Mouse (Mus musculus): ENCODE measurements around the gene Taf1a. TPM values are rescaled to one million over a fixed set of nuclear protein-coding genes. Genes with fewer than 3 reads are reported as not detected.

The Taf1a gene
- polyA plus RNA-seq, 1 experiment from 2014 or later: 12.1 TPM

GRCm38 (mm10) chr1:183403396-183403795, 14.6 kb downstream of the Taf1a start:
- H3K36me3 ChIP-seq (ENCODE audit: insufficient read depth, low read length): peaks cover 36% of the 10 kb centered on the region
- H3K4me1 ChIP-seq (replicated peaks; ENCODE audit: insufficient read depth, low read length): no peaks in the 10 kb centered on the region
- no peak for DNase-seq (ENCODE audit: low spot score)
- no peak for TF ChIP-seq CTCF (IDR thresholded peaks at IDR 0.05; ENCODE audit: low read depth)
- H3K9me3 ChIP-seq (replicated peaks; ENCODE audit: low read length): no peaks in the 10 kb centered on the region
- H3K4me2 ChIP-seq (ENCODE audit: low read length): no peak overlapping the region
- ATAC-seq (replicated peaks; ENCODE audit: low FRiP score, low read depth): no peak
- H3K4me3 ChIP-seq (replicated peaks; ENCODE audit: low read depth, low read length): no peak overlapping the region
- no peak overlapping the region for H3K9ac ChIP-seq (ENCODE audit: low read depth, low read length)
- H3K27me3 ChIP-seq (ENCODE audit: insufficient read depth, low read length): no peaks in the 10 kb centered on the region
- WGBS: 90% methylated on average over 3 of the region's 3 CpGs
- H3K27ac ChIP-seq: no peak overlapping the region

GRCm38 (mm10) chr1:183414081-183414727, 25.4 kb downstream of the Taf1a start:
- WGBS: 74% methylated on average over 15 of the region's 15 CpGs
- H3K4me3 ChIP-seq (replicated peaks; ENCODE audit: low read depth, low read length): no peak overlapping the region
- H3K9me3 ChIP-seq (replicated peaks; ENCODE audit: low read length): no peaks in the 10 kb centered on the region
- DNase-seq (ENCODE audit: low spot score): no peak
- peaks cover 21% of the 10 kb centered on the region; the same call in 1 of the 2 replicates for H3K36me3 ChIP-seq (ENCODE audit: insufficient read depth, low read length)
- TF ChIP-seq CTCF (IDR thresholded peaks at IDR 0.05; ENCODE audit: low read depth): no peak
- no peak for ATAC-seq (replicated peaks; ENCODE audit: low FRiP score, low read depth)
- no peaks in the 10 kb centered on the region for H3K27me3 ChIP-seq (ENCODE audit: insufficient read depth, low read length)
- no peaks in the 10 kb centered on the region for H3K4me1 ChIP-seq (replicated peaks; ENCODE audit: insufficient read depth, low read length)
- H3K27ac ChIP-seq: no peak overlapping the region
- H3K9ac ChIP-seq (ENCODE audit: low read depth, low read length): no peak overlapping the region
- no peak overlapping the region for H3K4me2 ChIP-seq (ENCODE audit: low read length)

GRCm38 (mm10) chr1:183417873-183418272, 29.1 kb downstream of the Taf1a start, which contains the start of gene Hhipl2:
Gene Hhipl2, plus strand, starts transcription at chr1:183418215.
- 0 out of 2 replicates have a peak within 1 kb of the TSS, but pooled peaks have one; percentile 24 for H3K4me2 ChIP-seq (ENCODE audit: low read length)
- H3K4me3 ChIP-seq (replicated peaks; ENCODE audit: low read depth, low read length): no peak within 1 kb of the TSS
- H3K36me3 ChIP-seq (ENCODE audit: insufficient read depth, low read length): no peaks in the 10 kb centered on the region
- no peaks in the 10 kb centered on the region for H3K4me1 ChIP-seq (replicated peaks; ENCODE audit: insufficient read depth, low read length)
- 27% methylated on average over 12 of the region's 12 CpGs for WGBS
- no peaks in the 10 kb centered on the region for H3K27me3 ChIP-seq (ENCODE audit: insufficient read depth, low read length)
- no peak within 1 kb of the TSS for H3K9ac ChIP-seq (ENCODE audit: low read depth, low read length)
- H3K27ac ChIP-seq: no peak within 1 kb of the TSS
- TF ChIP-seq CTCF (IDR thresholded peaks at IDR 0.05; ENCODE audit: low read depth): no peak
- H3K9me3 ChIP-seq (replicated peaks; ENCODE audit: low read length): no peaks in the 10 kb centered on the region
- no peak; the same call in 1 of the 2 replicates for ATAC-seq (replicated peaks; ENCODE audit: low FRiP score, low read depth)
- DNase-seq (ENCODE audit: low spot score): peak; percentile 31

- TF ChIP-seq CTCF (IDR thresholded peaks at IDR 0.05; ENCODE audit: low read depth): no peak
- ATAC-seq (replicated peaks; ENCODE audit: low FRiP score, low read depth) (no peak), DNase-seq (ENCODE audit: low spot score) (no peak)
- no peak overlapping the region for H3K9ac ChIP-seq (ENCODE audit: low read depth, low read length)
- 73% methylated on average over 7 of the region's 7 CpGs for WGBS
- no peaks in the 10 kb centered on the region for H3K9me3 ChIP-seq (replicated peaks; ENCODE audit: low read length)
- no peak overlapping the region for H3K4me3 ChIP-seq (replicated peaks; ENCODE audit: low read depth, low read length)
- no peak overlapping the region for H3K4me2 ChIP-seq (ENCODE audit: low read length)
- no peaks in the 10 kb centered on the region for H3K36me3 ChIP-seq (ENCODE audit: insufficient read depth, low read length)
- no peaks in the 10 kb centered on the region for H3K27me3 ChIP-seq (ENCODE audit: insufficient read depth, low read length)
- H3K27ac ChIP-seq: no peak overlapping the region
- H3K4me1 ChIP-seq (replicated peaks; ENCODE audit: insufficient read depth, low read length): no peaks in the 10 kb centered on the region
These were observed 31.0 kb downstream of the Taf1a start for GRCm38 (mm10) chr1:183419741-183420140.

- DNase-seq (ENCODE audit: low spot score): no peak
- WGBS: 87% methylated on average over 10 of the region's 10 CpGs
- Histone ChIP-seq H3K27ac (no peak overlapping the region), H3K27me3 (ENCODE audit: insufficient read depth, low read length) (no peaks in the 10 kb centered on the region), H3K4me3 (replicated peaks; ENCODE audit: low read depth, low read length) (no peak overlapping the region), H3K36me3 (ENCODE audit: insufficient read depth, low read length) (no peaks in the 10 kb centered on the region), H3K9ac (ENCODE audit: low read depth, low read length) (no peak overlapping the region), H3K4me2 (ENCODE audit: low read length) (no peak overlapping the region), H3K4me1 (replicated peaks; ENCODE audit: insufficient read depth, low read length) (no peaks in the 10 kb centered on the region), H3K9me3 (replicated peaks; ENCODE audit: low read length) (no peaks in the 10 kb centered on the region)
- TF ChIP-seq CTCF (IDR thresholded peaks at IDR 0.05; ENCODE audit: low read depth): no peak
- no peak for ATAC-seq (replicated peaks; ENCODE audit: low FRiP score, low read depth)
These were observed 31.5 kb downstream of the Taf1a start for GRCm38 (mm10) chr1:183420296-183420695.

- Histone ChIP-seq H3K27me3 (ENCODE audit: insufficient read depth, low read length) (no peaks in the 10 kb centered on the region), H3K4me1 (replicated peaks; ENCODE audit: insufficient read depth, low read length) (no peaks in the 10 kb centered on the region), H3K9ac (ENCODE audit: low read depth, low read length) (no peak overlapping the region), H3K27ac (no peak overlapping the region), H3K36me3 (ENCODE audit: insufficient read depth, low read length) (no peaks in the 10 kb centered on the region), H3K9me3 (replicated peaks; ENCODE audit: low read length) (no peaks in the 10 kb centered on the region), H3K4me2 (ENCODE audit: low read length) (no peak overlapping the region), H3K4me3 (replicated peaks; ENCODE audit: low read depth, low read length) (no peak overlapping the region)
- TF ChIP-seq CTCF (IDR thresholded peaks at IDR 0.05; ENCODE audit: low read depth): peak; percentile 27; the same call in 1 of the 2 replicates
- 94% methylated on average over 7 of the region's 7 CpGs for WGBS
- DNase-seq (ENCODE audit: low spot score) (no peak), ATAC-seq (replicated peaks; ENCODE audit: low FRiP score, low read depth) (no peak)
These were observed 35.3 kb downstream of the Taf1a start for GRCm38 (mm10) chr1:183424100-183424499.
